Comparison of ENCODE assay signal across 32 mouse cellular contexts in the genomic region with DNA sequence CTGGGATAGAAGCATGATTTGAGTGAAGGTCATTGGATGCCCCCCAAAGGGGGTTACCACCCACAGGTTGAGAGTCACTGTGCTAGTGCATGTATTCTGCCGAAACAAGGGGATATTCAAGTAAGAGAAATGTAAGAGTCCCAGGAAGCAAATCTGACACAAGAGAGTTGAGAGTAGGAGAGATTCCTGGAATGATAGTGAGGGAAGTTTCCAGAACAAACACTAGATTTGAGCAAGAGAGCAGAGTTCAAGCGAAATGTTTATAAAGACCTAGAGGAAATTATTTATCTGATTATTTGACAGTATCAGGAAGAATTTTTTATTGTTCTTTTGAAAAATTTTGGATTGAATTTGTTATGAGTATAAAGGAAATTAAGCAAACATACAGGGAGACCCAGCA.
"Had no signal": no experiment of that assay in that cellular context is flagged by ENCODE, and none has a peak within 500 bp of the region (broad histone marks: within the 10 kb centered on the region; RNA-seq: fewer than 3 reads in every experiment).

No protein-coding gene starts in this region.

- DNase-seq: heart, adult 18-20 months; heart, adult 2 months; heart, postnatal 10 days; heart, postnatal 14 days; heart, postnatal 36 days; heart, postnatal 4 days; kidney, adult 11 months; kidney, adult 18-20 months; kidney, adult 8-10 months; kidney, adult 9 months; kidney, postnatal 10 days; kidney, postnatal 14 days; layer of hippocampus, adult 9-11 months; layer of hippocampus, postnatal 36 days had no signal

- H3K9me3 ChIP-seq: heart, embryonic 10.5 days; heart, embryonic 12.5 days; heart, embryonic 13.5 days; heart, embryonic 15.5 days; hindbrain, embryonic 10.5 days; hindbrain, embryonic 12.5 days; hindbrain, embryonic 13.5 days; hindbrain, embryonic 15.5 days; intestine, embryonic 15.5 days; kidney, embryonic 15.5 days had no signal

- H3K4me2 ChIP-seq: heart, embryonic 11.5 days; heart, embryonic 12.5 days; heart, embryonic 13.5 days; heart, embryonic 15.5 days; hindbrain, embryonic 12.5 days; hindbrain, embryonic 13.5 days; hindbrain, embryonic 14.5 days; hindbrain, embryonic 15.5 days; intestine, embryonic 15.5 days; kidney, embryonic 15.5 days had no signal

- H3K36me3 ChIP-seq: heart, embryonic 10.5 days; heart, embryonic 12.5 days; heart, embryonic 13.5 days; heart, embryonic 15.5 days; hindbrain, embryonic 10.5 days; hindbrain, embryonic 12.5 days; hindbrain, embryonic 13.5 days; hindbrain, embryonic 15.5 days; intestine, embryonic 15.5 days; kidney, embryonic 15.5 days had no signal

- ATAC-seq: hindbrain, embryonic 16.5 days; hindbrain, postnatal 0 days; inflammation-experienced regulatory T-cells, adult 6 months; intestine, embryonic 15.5 days; intestine, embryonic 16.5 days; intestine, postnatal 0 days had no signal

- H3K9ac ChIP-seq: heart, embryonic 12.5 days; heart, embryonic 13.5 days; heart, embryonic 15.5 days; hindbrain, embryonic 12.5 days; hindbrain, embryonic 13.5 days; hindbrain, embryonic 14.5 days; hindbrain, embryonic 15.5 days; intestine, embryonic 15.5 days; kidney, embryonic 15.5 days had no signal

- H3K27ac ChIP-seq: heart, adult 2 months; heart, embryonic 10.5 days; heart, embryonic 13.5 days; heart, embryonic 15.5 days; hindbrain, embryonic 10.5 days; hindbrain, embryonic 12.5 days; hindbrain, embryonic 13.5 days; hindbrain, embryonic 14.5 days; hindbrain, embryonic 15.5 days; hindbrain, postnatal 0 days; intestine, embryonic 15.5 days; kidney, embryonic 15.5 days; layer of hippocampus, adult 2 months had no signal

- H3K27me3 ChIP-seq: heart, embryonic 12.5 days; heart, embryonic 13.5 days; heart, embryonic 15.5 days; hindbrain, embryonic 12.5 days; hindbrain, embryonic 13.5 days; hindbrain, embryonic 15.5 days; intestine, embryonic 15.5 days; kidney, embryonic 15.5 days had no signal

- H3K4me3 ChIP-seq: heart, adult 2 months; heart, embryonic 10.5 days; heart, embryonic 12.5 days; heart, embryonic 13.5 days; heart, embryonic 15.5 days; hindbrain, embryonic 10.5 days; hindbrain, embryonic 12.5 days; hindbrain, embryonic 13.5 days; hindbrain, embryonic 15.5 days; intestine, embryonic 15.5 days; kidney, embryonic 15.5 days; layer of hippocampus, adult 2 months had no signal

- H3K4me1 ChIP-seq: heart, embryonic 10.5 days; heart, embryonic 12.5 days; heart, embryonic 13.5 days; heart, embryonic 15.5 days; hindbrain, embryonic 10.5 days; hindbrain, embryonic 12.5 days; hindbrain, embryonic 15.5 days; intestine, embryonic 15.5 days; kidney, embryonic 15.5 days had no signal
